Mouse (Mus musculus) stomach, postnatal 0 days (tissue): ENCODE data around the gene Fcf1.

Experiments
- CTCF ChIP-seq: IDR thresholded peaks from 2 replicates; pipeline ENCODE4 v1.5.1; 2016; ENCODE audit warnings: antibody characterized with exemption, low read depth, mild to moderate bottlenecking, moderate library complexity
- EP300 ChIP-seq: optimal IDR thresholded peaks from 2 replicates; pipeline ENCODE3; 2016; ENCODE audit warnings: antibody characterized with exemption

- TF ChIP-seq CTCF (no peak), EP300 (no peak)
Measured at GRCm38 (mm10) chr12:84926542-84926941, 44.2 kb upstream of the Fcf1 start.
